Comparison of ENCODE assay signal across 35 mouse cellular contexts in the genomic region with DNA sequence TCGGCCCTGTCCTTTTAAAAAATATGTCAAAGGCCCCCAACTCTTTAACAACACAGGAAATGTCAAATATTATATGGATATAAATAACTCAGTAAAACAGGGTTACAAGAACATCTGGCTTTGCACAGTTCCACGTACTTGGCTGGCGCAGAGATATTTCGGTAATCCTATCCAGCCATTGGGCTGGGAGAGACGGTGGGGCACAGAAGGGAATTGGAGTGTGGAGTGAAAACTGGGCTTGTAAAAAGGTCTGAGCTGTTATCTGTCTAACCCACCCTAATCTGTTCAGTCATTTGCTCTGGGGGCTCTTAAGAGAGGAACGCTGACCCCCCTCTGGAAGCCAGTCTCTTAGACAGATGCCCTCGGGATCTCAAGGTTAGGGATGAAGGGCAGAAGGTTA. TPM values are rescaled to one million over a fixed set of nuclear protein-coding genes. Genes with fewer than 3 reads are reported as not detected.
DNase-seq lines count a peak whose midpoint lies in the region; ATAC-seq and TF ChIP-seq lines count a peak whose summit lies in the region.
"Had no signal": no experiment of that assay in that cellular context is flagged by ENCODE, and none has a peak within 500 bp of the region (broad histone marks: within the 10 kb centered on the region; RNA-seq: fewer than 3 reads in every experiment).

No protein-coding gene starts in this region.

- peak; percentile 58 for DNase-seq in embryo, embryonic 11 days
- no peak for DNase-seq in embryo, embryonic 10.5 days (ENCODE audit: low spot score)
- peak; percentile 48 for DNase-seq in lung, embryonic 14.5 days
- no peak for DNase-seq in lung, adult 2 months
- no peak for DNase-seq in layer of hippocampus, postnatal 10 days (ENCODE audit: low spot score in 2 of 2)
- DNase-seq in cerebellum, adult 2 months = no peak
- no peak for DNase-seq in adrenal gland, postnatal 36 days
- DNase-seq: adrenal gland, adult 2 months; cerebellum, adult 8-10 months; cerebellum, postnatal 25 days; gastrocnemius, postnatal 25 days; heart, adult 11 months; heart, postnatal 14 days; kidney, adult 11 months; kidney, postnatal 14 days; layer of hippocampus, adult 9-11 months; liver, embryonic 13.5 days; lung, adult 18-20 months; right cerebral cortex, adult 18-20 months; spleen, adult 18-20 months; thymus, adult 18-20 months; thymus, postnatal 36 days had no signal

- H3K27me3 ChIP-seq in lung, embryonic 14.5 days (ENCODE audit: insufficient read depth, low read length) = no peaks in the 10 kb centered on the region; the same call in 1 of the 2 replicates
- no peaks in the 10 kb centered on the region for H3K27me3 ChIP-seq in limb, embryonic 12.5 days
- no peaks in the 10 kb centered on the region for H3K27me3 ChIP-seq in cerebellum, adult 2 months (ENCODE audit: control insufficient read depth, insufficient read depth, low read length)
- H3K27me3 ChIP-seq: CH12.LX; hindbrain, embryonic 15.5 days; liver, embryonic 13.5 days; neural tube, embryonic 12.5 days had no signal

- no peaks in the 10 kb centered on the region for H3K36me3 ChIP-seq in lung, embryonic 14.5 days (ENCODE audit: insufficient read depth)
- no peaks in the 10 kb centered on the region for H3K36me3 ChIP-seq in limb, embryonic 12.5 days
- H3K36me3 ChIP-seq: heart, embryonic 10.5 days; hindbrain, embryonic 10.5 days; hindbrain, embryonic 15.5 days; liver, embryonic 13.5 days; midbrain, embryonic 10.5 days; neural tube, embryonic 12.5 days had no signal

- no peak overlapping the region for H3K4me3 ChIP-seq in lung, embryonic 14.5 days (ENCODE audit: low read depth, low read length)
- no peak overlapping the region for H3K4me3 ChIP-seq in lung, adult 2 months (replicated peaks; ENCODE audit: extremely low read depth, low read depth, low read length)
- no peak overlapping the region for H3K4me3 ChIP-seq in limb, embryonic 12.5 days (replicated peaks)
- H3K4me3 ChIP-seq in cerebellum, adult 2 months (replicated peaks; ENCODE audit: insufficient read depth, low read depth, low read length) = no peak overlapping the region
- H3K4me3 ChIP-seq: heart, embryonic 10.5 days; hindbrain, embryonic 10.5 days; hindbrain, embryonic 15.5 days; left cerebral cortex, adult 2 months; liver, embryonic 13.5 days; midbrain, embryonic 10.5 days; myocyte; neural tube, embryonic 12.5 days had no signal

- H3K4me1 ChIP-seq in lung, embryonic 14.5 days (ENCODE audit: insufficient read depth) = peaks cover 18% of the 10 kb centered on the region
- no peaks in the 10 kb centered on the region for H3K4me1 ChIP-seq in lung, adult 2 months (ENCODE audit: control insufficient read depth, insufficient read depth, low read length)
- H3K4me1 ChIP-seq in limb, embryonic 12.5 days (replicated peaks) = peaks cover 62% of the 10 kb centered on the region
- no peaks in the 10 kb centered on the region for H3K4me1 ChIP-seq in cerebellum, adult 2 months (ENCODE audit: control insufficient read depth, insufficient read depth, low read length)
- H3K4me1 ChIP-seq: hindbrain, embryonic 15.5 days; neural tube, embryonic 12.5 days had no signal

- H3K9me3 ChIP-seq in lung, embryonic 14.5 days (ENCODE audit: low read depth, low read length) = no peaks in the 10 kb centered on the region
- H3K9me3 ChIP-seq in limb, embryonic 12.5 days = no peaks in the 10 kb centered on the region
- H3K9me3 ChIP-seq: heart, embryonic 10.5 days; hindbrain, embryonic 10.5 days; hindbrain, embryonic 15.5 days; liver, embryonic 13.5 days; midbrain, embryonic 10.5 days; neural tube, embryonic 12.5 days had no signal

- TF ChIP-seq POLR2A in lung, adult 2 months (IDR thresholded peaks at IDR 0.05; ENCODE audit: borderline replicate concordance, extremely low read depth, low read depth, low read length) = no peak
- TF ChIP-seq POLR2A in cerebellum, adult 2 months (IDR thresholded peaks at IDR 0.05; ENCODE audit: borderline replicate concordance, insufficient read depth, low read length) = no peak

- no peak for TF ChIP-seq CTCF in lung, embryonic 14.5 days (IDR thresholded peaks at IDR 0.05; ENCODE audit: low read depth)
- TF ChIP-seq CTCF in lung, adult 2 months (IDR thresholded peaks at IDR 0.05; ENCODE audit: insufficient read depth, low read length) = no peak
- TF ChIP-seq CTCF in cerebellum, adult 2 months (IDR thresholded peaks at IDR 0.05; ENCODE audit: borderline replicate concordance, insufficient read depth, low read depth, low read length) = no peak

- no peak overlapping the region for H3K9ac ChIP-seq in lung, embryonic 14.5 days
- H3K9ac ChIP-seq in limb, embryonic 12.5 days (replicated peaks) = no peak overlapping the region
- H3K9ac ChIP-seq: hindbrain, embryonic 15.5 days; liver, embryonic 13.5 days; neural tube, embryonic 12.5 days had no signal

- no peak for ATAC-seq in lung, embryonic 14.5 days (ENCODE audit: insufficient read depth)
- no peak for ATAC-seq in limb, embryonic 12.5 days (ENCODE audit: insufficient number of reproducible peaks, insufficient read depth, low FRiP score, low TSS enrichment, low read depth)
- ATAC-seq: activated CD4-positive, CD25-positive, alpha-beta regulatory T cell, adult 4 months; forebrain, embryonic 14.5 days; inflammation-experienced regulatory T-cells, adult 6 months had no signal

- 30% methylated on average over 7 of the region's 7 CpGs for WGBS in lung, embryonic 14.5 days
- 72% methylated on average over 7 of the region's 7 CpGs for WGBS in lung, adult 2 months
- WGBS in limb, embryonic 12.5 days = 8% methylated on average over 7 of the region's 7 CpGs
- 70% methylated on average over 7 of the region's 7 CpGs for WGBS in cerebellum, adult 2 months

- H3K27ac ChIP-seq in lung, embryonic 14.5 days (ENCODE audit: low read depth) = no peak overlapping the region
- H3K27ac ChIP-seq in limb, embryonic 12.5 days = peak overlapping the region; percentile 79
- no peak overlapping the region for H3K27ac ChIP-seq in cerebellum, adult 2 months (ENCODE audit: insufficient read depth, low read length)
- H3K27ac ChIP-seq: heart, embryonic 10.5 days; hindbrain, embryonic 15.5 days; left cerebral cortex, adult 2 months; liver, embryonic 13.5 days; midbrain, embryonic 10.5 days; neural tube, embryonic 12.5 days had no signal

- no peak overlapping the region for H3K4me2 ChIP-seq in lung, embryonic 14.5 days
- H3K4me2 ChIP-seq in limb, embryonic 12.5 days = peak overlapping the region; percentile 33
- H3K4me2 ChIP-seq: hindbrain, embryonic 15.5 days; liver, embryonic 13.5 days; neural tube, embryonic 12.5 days had no signal

RNA-seq across cellular contexts. Expression of gene Fli1, which starts 24.9 kb away (rescaled TPM):
- polyA plus RNA-seq in lung, embryonic 14.5 days (2014; fragmentation: Nextera tagmentation; extraction: Ambion mirVana) = 35.7 and 37.8 TPM in 2 replicates
- polyA plus RNA-seq in lung, adult 2 months (2012; rRNA removed) = 12.9 and 14.1 TPM in 2 replicates
- polyA plus RNA-seq in limb, embryonic 12.5 days (2016; fragmentation: Nextera tagmentation; extraction: Ambion mirVana) = 55.6 and 55.9 TPM in 2 replicates
- 10 to 100 TPM in 1 of 2 experiments, 1 to 10 TPM in 1; 7.7 to 10.2 TPM for total RNA-seq in layer of hippocampus, postnatal 10 days (2021)
- 1.7 and 2.2 TPM in 2 replicates for polyA plus RNA-seq in cerebellum, adult 2 months (2012; rRNA removed)
- 10 to 100 TPM; 15.4 to 15.5 TPM for total RNA-seq in adrenal gland, postnatal 36 days (2021)
- polyA plus RNA-seq: C2C12, myocyte had no signal

Comparison
In these comparisons a context has a peak if more than half of its experiments do, and no peak if none do; other contexts are left out.
1. DNase-seq: peak in embryo, embryonic 11 days (single experiment) and lung, embryonic 14.5 days (single experiment); none in embryo, embryonic 10.5 days (single experiment), lung, adult 2 months (single experiment), layer of hippocampus, postnatal 10 days (0 of 2), cerebellum, adult 2 months (0 of 2) and adrenal gland, postnatal 36 days (0 of 2).